Mouse (Mus musculus): Measurements from ENCODE around the gene Hectd3. TPM values are rescaled to one million over a fixed set of nuclear protein-coding genes. Genes with fewer than 3 reads are reported as not detected.

Gene Hectd3
- polyA plus RNA-seq (2014; fragmentation: Nextera tagmentation; extraction: Ambion mirVana), result 10.8 and 12.0 TPM in 2 replicates

- whole genome bisulfite sequencing, result under 1% methylated on average over 58 of the region's 58 CpGs
- H3K4me1 ChIP-seq (replicated peaks; ENCODE audit: control insufficient read depth, insufficient read depth, low read length), result peaks cover 22% of the 10 kb centered on the region
- peak within 1 kb of the TSS; percentile 91 for H3K9ac ChIP-seq (ENCODE audit: low read depth, low read length)
- H3K9me3 ChIP-seq (ENCODE audit: control insufficient read depth, low read length), result no peaks in the 10 kb centered on the region
- peaks cover 9% of the 10 kb centered on the region; the same call in 1 of the 2 replicates for H3K36me3 ChIP-seq (ENCODE audit: control insufficient read depth, insufficient read depth, low read length)
- no peaks in the 10 kb centered on the region for H3K27me3 ChIP-seq (replicated peaks; ENCODE audit: control insufficient read depth, insufficient read depth, low read length)
- peak within 1 kb of the TSS; percentile 94 for H3K27ac ChIP-seq (ENCODE audit: low read depth, low read length)
- peak within 1 kb of the TSS; percentile 99 for H3K4me3 ChIP-seq (ENCODE audit: low read depth, low read length)
- ATAC-seq (replicated peaks; ENCODE audit: low FRiP score) (peak; percentile 69), DNase-seq (ENCODE audit: low spot score) (peak; percentile 71)
- H3K4me2 ChIP-seq, result peak within 1 kb of the TSS; percentile 92
These were observed at the start of gene Hectd3 for GRCm38 (mm10) chr4:116995131-116995797. Gene Hectd3 (plus strand): TSS chr4:116995317.

GRCm38 (mm10) chr4:116951642-116952041, 43.5 kb upstream of the Hectd3 start:
- WGBS, result 25% methylated on average over 1 of the region's 1 CpGs

GRCm38 (mm10) chr4:116954951-116955350, 40.2 kb upstream of the Hectd3 start:
- Histone ChIP-seq H3K27me3 (replicated peaks; ENCODE audit: control insufficient read depth, insufficient read depth, low read length) (no peaks in the 10 kb centered on the region), H3K4me2 (no peak overlapping the region), H3K36me3 (ENCODE audit: control insufficient read depth, insufficient read depth, low read length) (no peaks in the 10 kb centered on the region), H3K9ac (ENCODE audit: low read depth, low read length) (no peak overlapping the region), H3K9me3 (ENCODE audit: control insufficient read depth, low read length) (no peaks in the 10 kb centered on the region), H3K4me1 (replicated peaks; ENCODE audit: control insufficient read depth, insufficient read depth, low read length) (no peaks in the 10 kb centered on the region), H3K4me3 (ENCODE audit: low read depth, low read length) (no peak overlapping the region), H3K27ac (ENCODE audit: low read depth, low read length) (no peak overlapping the region)
- DNase-seq (ENCODE audit: low spot score) (no peak), ATAC-seq (replicated peaks; ENCODE audit: low FRiP score) (no peak)
- 87% methylated on average over 7 of the region's 7 CpGs for WGBS

More at GRCm38 (mm10) chr4:116951642-116952041, 43.5 kb upstream of the Hectd3 start:
- Histone ChIP-seq H3K27me3 (replicated peaks; ENCODE audit: control insufficient read depth, insufficient read depth, low read length) (no peaks in the 10 kb centered on the region), H3K36me3 (ENCODE audit: control insufficient read depth, insufficient read depth, low read length) (no peaks in the 10 kb centered on the region), H3K9ac (ENCODE audit: low read depth, low read length) (no peak overlapping the region), H3K9me3 (ENCODE audit: control insufficient read depth, low read length) (no peaks in the 10 kb centered on the region), H3K4me2 (no peak overlapping the region), H3K27ac (ENCODE audit: low read depth, low read length) (no peak overlapping the region), H3K4me3 (ENCODE audit: low read depth, low read length) (no peak overlapping the region), H3K4me1 (replicated peaks; ENCODE audit: control insufficient read depth, insufficient read depth, low read length) (no peaks in the 10 kb centered on the region)
- ATAC-seq (replicated peaks; ENCODE audit: low FRiP score) (no peak), DNase-seq (ENCODE audit: low spot score) (no peak)

- no peaks in the 10 kb centered on the region for H3K36me3 ChIP-seq (ENCODE audit: control insufficient read depth, insufficient read depth, low read length)
- ATAC-seq (replicated peaks; ENCODE audit: low FRiP score) (no peak), DNase-seq (ENCODE audit: low spot score) (no peak)
- no peak overlapping the region for H3K4me2 ChIP-seq
- H3K27ac ChIP-seq (ENCODE audit: low read depth, low read length), result no peak overlapping the region
- no peaks in the 10 kb centered on the region for H3K9me3 ChIP-seq (ENCODE audit: control insufficient read depth, low read length)
- WGBS, result 54% methylated on average over 2 of the region's 2 CpGs
- H3K4me1 ChIP-seq (replicated peaks; ENCODE audit: control insufficient read depth, insufficient read depth, low read length), result no peaks in the 10 kb centered on the region
- H3K4me3 ChIP-seq (ENCODE audit: low read depth, low read length), result no peak overlapping the region
- no peaks in the 10 kb centered on the region for H3K27me3 ChIP-seq (replicated peaks; ENCODE audit: control insufficient read depth, insufficient read depth, low read length)
- no peak overlapping the region for H3K9ac ChIP-seq (ENCODE audit: low read depth, low read length)
These were observed 18.6 kb upstream of the Hectd3 start for GRCm38 (mm10) chr4:116976503-116976902.

GRCm38 (mm10) chr4:116985681-116986080, 9.4 kb upstream of the Hectd3 start:
- WGBS, result 88% methylated on average over 7 of the region's 7 CpGs

GRCm38 (mm10) chr4:116986400-116987121, 8.6 kb upstream of the Hectd3 start:
- no peaks in the 10 kb centered on the region for H3K27me3 ChIP-seq (replicated peaks; ENCODE audit: control insufficient read depth, insufficient read depth, low read length)
- no peak overlapping the region for H3K4me2 ChIP-seq
- H3K36me3 ChIP-seq (ENCODE audit: control insufficient read depth, insufficient read depth, low read length), result peaks cover 7% of the 10 kb centered on the region; the same call in 1 of the 2 replicates
- ATAC-seq (replicated peaks; ENCODE audit: low FRiP score) (peak; percentile 69), DNase-seq (ENCODE audit: low spot score) (no peak)
- no peak overlapping the region for H3K27ac ChIP-seq (ENCODE audit: low read depth, low read length)
- no peaks in the 10 kb centered on the region for H3K9me3 ChIP-seq (ENCODE audit: control insufficient read depth, low read length)
- no peaks in the 10 kb centered on the region for H3K4me1 ChIP-seq (replicated peaks; ENCODE audit: control insufficient read depth, insufficient read depth, low read length)
- no peak overlapping the region for H3K4me3 ChIP-seq (ENCODE audit: low read depth, low read length)
- no peak overlapping the region for H3K9ac ChIP-seq (ENCODE audit: low read depth, low read length)
- whole genome bisulfite sequencing, result 62% methylated on average over 17 of the region's 17 CpGs

More at GRCm38 (mm10) chr4:116985681-116986080, 9.4 kb upstream of the Hectd3 start:
- Histone ChIP-seq H3K4me3 (ENCODE audit: low read depth, low read length) (no peak overlapping the region), H3K27me3 (replicated peaks; ENCODE audit: control insufficient read depth, insufficient read depth, low read length) (no peaks in the 10 kb centered on the region), H3K9me3 (ENCODE audit: control insufficient read depth, low read length) (no peaks in the 10 kb centered on the region), H3K27ac (ENCODE audit: low read depth, low read length) (no peak overlapping the region), H3K4me2 (no peak overlapping the region), H3K36me3 (ENCODE audit: control insufficient read depth, insufficient read depth, low read length) (peaks cover 7% of the 10 kb centered on the region; the same call in 1 of the 2 replicates), H3K9ac (ENCODE audit: low read depth, low read length) (no peak overlapping the region), H3K4me1 (replicated peaks; ENCODE audit: control insufficient read depth, insufficient read depth, low read length) (no peaks in the 10 kb centered on the region)
- ATAC-seq (replicated peaks; ENCODE audit: low FRiP score), result no peak
- DNase-seq (ENCODE audit: low spot score), result no peak

- 70% methylated on average over 5 of the region's 5 CpGs for WGBS
- H3K27ac ChIP-seq (ENCODE audit: low read depth, low read length), result no peak overlapping the region
- H3K9me3 ChIP-seq (ENCODE audit: control insufficient read depth, low read length), result no peaks in the 10 kb centered on the region
- H3K4me2 ChIP-seq, result no peak overlapping the region
- DNase-seq (ENCODE audit: low spot score), result no peak
- H3K9ac ChIP-seq (ENCODE audit: low read depth, low read length), result no peak overlapping the region
- no peaks in the 10 kb centered on the region for H3K4me1 ChIP-seq (replicated peaks; ENCODE audit: control insufficient read depth, insufficient read depth, low read length)
- no peak overlapping the region for H3K4me3 ChIP-seq (ENCODE audit: low read depth, low read length)
- no peaks in the 10 kb centered on the region for H3K27me3 ChIP-seq (replicated peaks; ENCODE audit: control insufficient read depth, insufficient read depth, low read length)
- no peak for ATAC-seq (replicated peaks; ENCODE audit: low FRiP score)
- peaks cover 7% of the 10 kb centered on the region; the same call in 1 of the 2 replicates for H3K36me3 ChIP-seq (ENCODE audit: control insufficient read depth, insufficient read depth, low read length)
These were observed 8.0 kb upstream of the Hectd3 start for GRCm38 (mm10) chr4:116987122-116987456.

- WGBS, result 82% methylated on average over 6 of the region's 6 CpGs
- H3K9ac ChIP-seq (ENCODE audit: low read depth, low read length), result no peak overlapping the region
- no peaks in the 10 kb centered on the region for H3K27me3 ChIP-seq (replicated peaks; ENCODE audit: control insufficient read depth, insufficient read depth, low read length)
- H3K27ac ChIP-seq (ENCODE audit: low read depth, low read length), result no peak overlapping the region
- H3K9me3 ChIP-seq (ENCODE audit: control insufficient read depth, low read length), result no peaks in the 10 kb centered on the region
- ATAC-seq (replicated peaks; ENCODE audit: low FRiP score) (no peak), DNase-seq (ENCODE audit: low spot score) (no peak)
- H3K4me1 ChIP-seq (replicated peaks; ENCODE audit: control insufficient read depth, insufficient read depth, low read length), result peaks cover 14% of the 10 kb centered on the region
- H3K4me2 ChIP-seq, result no peak overlapping the region
- no peak overlapping the region for H3K4me3 ChIP-seq (ENCODE audit: low read depth, low read length)
- H3K36me3 ChIP-seq (ENCODE audit: control insufficient read depth, insufficient read depth, low read length), result peaks cover 7% of the 10 kb centered on the region; the same call in 1 of the 2 replicates
These were observed 5.4 kb upstream of the Hectd3 start for GRCm38 (mm10) chr4:116989731-116990130.
